Mouse (Mus musculus) embryonic facial prominence, embryonic 13.5 days (tissue): Measurements from ENCODE around the gene Asap3. TPM values are rescaled to one million over a fixed set of nuclear protein-coding genes. Genes with fewer than 3 reads are reported as not detected.
A peak's percentile ranks its signal among the peaks of the same experiment; 100 is the strongest.

ENCODE experiments used
- ATAC-seq: fragments of 200-750 bp; cut with Nextera tagmentation; 2 replicates; pipeline ENCODE4 v1.8.0; 2017; ENCODE audit warnings: low read depth; ENCODE audit not compliant: insufficient number of reproducible peaks, insufficient read depth, low FRiP score, low TSS enrichment
- H3K27ac ChIP-seq: fragments of 300-500 bp; sonication (generic); 2 replicates; pipeline ENCODE4 v1.5.1; 2015; ENCODE audit warnings: moderate library complexity, mild to moderate bottlenecking, inconsistent platforms
- H3K27me3 ChIP-seq: fragments of 300-500 bp; sonication (generic); 2 replicates; pipeline ENCODE4 v1.6.1; 2015; ENCODE audit warnings: mild to moderate bottlenecking, inconsistent platforms
- H3K36me3 ChIP-seq: fragments of 300-500 bp; sonication (generic); 2 replicates; pipeline ENCODE4 v1.6.1; 2015; ENCODE audit warnings: mild to moderate bottlenecking, inconsistent platforms
- H3K4me1 ChIP-seq: fragments of 300-500 bp; sonication (generic); 2 replicates; pipeline ENCODE4 v1.6.1; 2015; ENCODE audit warnings: inconsistent platforms
- H3K4me2 ChIP-seq: fragments of 300-500 bp; sonication (generic); 2 replicates; pipeline ENCODE4 v1.6.1; 2015; ENCODE audit warnings: moderate library complexity, mild to moderate bottlenecking, inconsistent platforms
- H3K4me3 ChIP-seq: fragments of 300-500 bp; sonication (generic); 2 replicates; pipeline ENCODE4 v1.5.1; 2015; ENCODE audit warnings: mild to moderate bottlenecking, inconsistent platforms
- H3K9ac ChIP-seq: fragments of 300-500 bp; sonication (generic); 2 replicates; pipeline ENCODE4 v1.6.1; 2015; ENCODE audit warnings: mild to moderate bottlenecking, inconsistent platforms
- H3K9me3 ChIP-seq: fragments of 300-500 bp; sonication (generic); 2 replicates; pipeline ENCODE4 v1.6.1; 2016; ENCODE audit warnings: inconsistent platforms
- WGBS: fragments of 180-500 bp; shearing (Covaris S2); methylation state at CpG from one replicate; pipeline ENCODE4 v1.1.7; 2015; ENCODE audit warnings: mixed read lengths; 5-methylcytosine and 5-hydroxymethylcytosine counted together
- polyA plus RNA-seq: library from polyadenylated mRNA; unstranded; fragments of >200 nt; fragmentation: Nextera tagmentation; extraction: Ambion mirVana; gene quantifications from 2 replicates; pipeline ENCODE4 v1.2.1, GENCODE M21; 2015

Gene Asap3
- polyA plus RNA-seq, 1 experiment from 2014 or later: 10.9 TPM

GRCm38 (mm10) chr4:136263555-136263954, 57.4 kb downstream of the Asap3 start:
- H3K36me3 ChIP-seq: no peaks in the 10 kb centered on the region
- H3K27ac ChIP-seq: no peak overlapping the region
- H3K4me1 ChIP-seq: peaks cover 10% of the 10 kb centered on the region
- H3K27me3 ChIP-seq: 0 out of 2 replicates have a peak, but pooled peaks cover 6% of the 10 kb centered on the region
- ATAC-seq: no peak
- no peak overlapping the region for H3K9ac ChIP-seq
- H3K4me3 ChIP-seq: no peak overlapping the region
- no peak overlapping the region for H3K4me2 ChIP-seq
- 90% methylated on average over 4 of the region's 4 CpGs for WGBS
- H3K9me3 ChIP-seq: no peaks in the 10 kb centered on the region

DNA sequence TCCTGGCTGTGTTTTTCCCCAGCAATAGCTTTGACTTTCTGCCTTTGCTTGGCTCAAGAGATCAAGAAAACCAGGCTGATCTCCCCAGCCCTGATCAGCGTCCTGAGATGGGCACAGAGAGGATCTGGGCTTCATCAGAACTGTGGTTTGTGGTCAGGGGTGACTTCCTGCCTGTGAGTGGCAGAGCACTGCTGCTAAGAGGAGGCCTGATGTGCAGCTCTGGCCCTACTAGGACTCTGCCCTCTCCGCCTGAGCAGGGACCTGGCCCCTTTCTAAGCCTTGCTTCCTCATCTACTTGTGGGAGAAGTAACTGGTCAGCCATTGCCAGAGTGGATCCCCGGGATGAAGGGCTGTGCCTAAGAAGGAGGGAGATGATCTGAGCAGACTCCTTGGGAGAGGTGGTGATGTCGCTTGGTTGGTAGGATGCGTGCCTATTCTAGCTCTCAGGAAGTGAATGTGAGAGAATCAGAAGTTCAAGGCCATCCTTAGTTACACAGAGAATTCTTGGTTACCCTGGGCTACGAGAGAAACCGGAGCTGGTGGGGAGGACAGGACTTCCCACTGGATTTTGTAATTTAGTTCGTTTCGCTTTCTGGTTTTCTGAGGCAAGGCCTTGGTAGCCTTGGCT, 60.7 kb downstream of the Asap3 start:
- ATAC-seq: no peak
- Histone ChIP-seq H3K4me1 (peaks cover 5% of the 10 kb centered on the region; the same call in 1 of the 2 replicates), H3K4me2 (no peak overlapping the region), H3K27me3 (0 out of 2 replicates have a peak, but pooled peaks cover 6% of the 10 kb centered on the region), H3K9me3 (no peaks in the 10 kb centered on the region), H3K27ac (no peak overlapping the region), H3K36me3 (no peaks in the 10 kb centered on the region), H3K4me3 (no peak overlapping the region), H3K9ac (no peak overlapping the region)
- 73% methylated on average over 9 of the region's 9 CpGs for WGBS

- H3K4me3 ChIP-seq: no peak overlapping the region
- no peak overlapping the region for H3K4me2 ChIP-seq
- WGBS: 73% methylated on average over 1 of the region's 1 CpGs
- peaks cover 5% of the 10 kb centered on the region; the same call in 1 of the 2 replicates for H3K4me1 ChIP-seq
- peaks cover 14% of the 10 kb centered on the region; the same call in 1 of the 2 replicates for H3K9me3 ChIP-seq
- H3K27ac ChIP-seq: no peak overlapping the region
- H3K36me3 ChIP-seq: 0 out of 2 replicates have a peak, but pooled peaks cover 4% of the 10 kb centered on the region
- no peak overlapping the region for H3K9ac ChIP-seq
- ATAC-seq: peak; percentile 62
- H3K27me3 ChIP-seq: 0 out of 2 replicates have a peak, but pooled peaks cover 6% of the 10 kb centered on the region
These were observed 62.7 kb downstream of the Asap3 start for GRCm38 (mm10) chr4:136268912-136269311.

GRCm38 (mm10) chr4:136270648-136271047, 64.5 kb downstream of the Asap3 start:
- peaks cover 15% of the 10 kb centered on the region; the same call in 1 of the 2 replicates for H3K9me3 ChIP-seq
- ATAC-seq: no peak
- H3K27me3 ChIP-seq: no peaks in the 10 kb centered on the region
- H3K4me2 ChIP-seq: no peak overlapping the region
- H3K4me1 ChIP-seq: peaks cover 5% of the 10 kb centered on the region; the same call in 1 of the 2 replicates
- WGBS: 86% methylated on average over 8 of the region's 8 CpGs
- no peak overlapping the region for H3K27ac ChIP-seq
- no peak overlapping the region for H3K9ac ChIP-seq
- 0 out of 2 replicates have a peak, but pooled peaks cover 4% of the 10 kb centered on the region for H3K36me3 ChIP-seq
- no peak overlapping the region for H3K4me3 ChIP-seq

GRCm38 (mm10) chr4:136281097-136281496, 74.9 kb downstream of the Asap3 start:
- no peak overlapping the region for H3K9ac ChIP-seq
- WGBS: 81% methylated on average over 8 of the region's 8 CpGs
- ATAC-seq: no peak
- no peak overlapping the region for H3K4me3 ChIP-seq
- no peaks in the 10 kb centered on the region for H3K9me3 ChIP-seq
- no peaks in the 10 kb centered on the region for H3K36me3 ChIP-seq
- H3K4me2 ChIP-seq: no peak overlapping the region
- peaks cover 26% of the 10 kb centered on the region for H3K4me1 ChIP-seq
- H3K27me3 ChIP-seq: no peaks in the 10 kb centered on the region
- no peak overlapping the region for H3K27ac ChIP-seq

GRCm38 (mm10) chr4:136281611-136282010, 75.4 kb downstream of the Asap3 start:
- no peak overlapping the region for H3K4me2 ChIP-seq
- no peak overlapping the region for H3K4me3 ChIP-seq
- H3K9me3 ChIP-seq: no peaks in the 10 kb centered on the region
- 62% methylated on average over 9 of the region's 9 CpGs for WGBS
- no peaks in the 10 kb centered on the region for H3K36me3 ChIP-seq
- H3K27me3 ChIP-seq: no peaks in the 10 kb centered on the region
- no peak overlapping the region for H3K9ac ChIP-seq
- peaks cover 30% of the 10 kb centered on the region for H3K4me1 ChIP-seq
- no peak for ATAC-seq
- no peak overlapping the region for H3K27ac ChIP-seq

DNA sequence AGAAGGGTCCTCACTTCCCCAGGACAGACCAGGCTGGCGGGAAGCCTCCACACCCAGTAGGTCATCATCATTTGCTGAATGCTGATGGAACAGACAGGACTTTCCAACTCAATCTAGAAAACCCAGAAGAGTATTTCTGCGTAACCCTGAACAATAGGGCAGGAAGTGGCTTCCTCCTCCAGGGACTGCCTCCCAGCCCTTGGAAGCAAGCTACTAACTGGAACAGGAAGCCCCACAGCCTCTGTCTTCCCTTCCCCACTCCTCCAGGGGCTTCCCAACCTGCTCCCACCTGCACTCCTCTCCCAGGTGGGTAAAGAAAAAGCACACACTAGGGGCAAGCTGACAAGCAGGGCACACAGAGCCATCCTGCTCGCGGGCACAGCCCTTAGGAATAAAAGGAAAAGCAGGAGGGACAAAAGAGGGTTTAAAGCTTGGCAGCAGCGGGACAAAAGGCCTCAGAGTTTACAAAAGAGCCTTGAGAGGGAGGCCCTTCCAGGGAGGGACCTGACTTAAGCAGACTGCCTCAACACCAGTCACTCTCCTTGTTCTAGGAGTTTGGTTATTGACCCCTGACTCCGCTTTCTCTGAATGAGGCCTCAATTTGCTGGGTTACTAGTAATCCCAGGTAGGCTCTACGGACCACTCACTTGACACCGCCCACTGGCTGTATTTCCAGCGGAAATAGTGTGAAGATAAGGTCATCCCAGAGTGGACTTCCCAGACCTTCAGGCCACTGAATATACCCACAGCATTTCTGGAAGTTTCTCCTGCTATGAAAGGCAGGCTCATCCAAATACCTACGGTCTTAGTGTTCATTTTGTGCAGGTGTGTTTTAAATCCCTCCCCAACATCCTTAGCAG, 76.7 kb downstream of the Asap3 start:
- Histone ChIP-seq H3K4me3 (no peak overlapping the region), H3K36me3 (peaks cover 9% of the 10 kb centered on the region), H3K27me3 (no peaks in the 10 kb centered on the region), H3K9ac (no peak overlapping the region), H3K9me3 (no peaks in the 10 kb centered on the region), H3K4me1 (peaks cover 38% of the 10 kb centered on the region), H3K4me2 (no peak overlapping the region), H3K27ac (peak overlapping the region; percentile 94)
- ATAC-seq: no peak
- 27% methylated on average over 10 of the region's 10 CpGs for WGBS

DNA sequence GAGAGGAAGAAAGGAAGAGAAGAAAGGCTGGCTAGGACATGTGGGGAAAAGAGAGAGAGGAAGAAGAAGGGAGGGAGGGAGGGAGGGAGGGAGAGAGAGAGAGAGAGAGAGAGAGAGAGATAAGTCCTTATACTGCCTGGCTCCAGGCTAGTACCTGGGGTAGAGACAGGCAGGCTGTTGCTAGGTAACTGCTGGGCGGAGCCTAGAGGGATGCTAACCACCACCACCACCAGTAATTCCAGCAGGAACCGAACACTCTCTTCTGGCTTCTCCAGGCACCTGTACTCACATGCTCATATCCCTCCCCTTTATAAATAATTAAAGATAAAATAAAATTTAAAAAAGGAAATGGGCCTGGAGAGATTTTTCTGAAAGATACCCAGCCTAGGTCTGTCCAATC, 77.6 kb downstream of the Asap3 start:
- H3K27ac ChIP-seq: peak overlapping the region; percentile 94
- H3K27me3 ChIP-seq: peaks cover 1% of the 10 kb centered on the region
- WGBS: 4% methylated on average over 2 of the region's 2 CpGs
- H3K4me3 ChIP-seq: no peak overlapping the region
- no peaks in the 10 kb centered on the region for H3K9me3 ChIP-seq
- peak overlapping the region; percentile 91 for H3K4me2 ChIP-seq
- peaks cover 38% of the 10 kb centered on the region for H3K4me1 ChIP-seq
- ATAC-seq: no peak
- peaks cover 18% of the 10 kb centered on the region for H3K36me3 ChIP-seq
- no peak overlapping the region for H3K9ac ChIP-seq

- H3K4me3 ChIP-seq: peak within 1 kb of the TSS; percentile 75
- H3K27ac ChIP-seq: peak within 1 kb of the TSS; percentile 94
- ATAC-seq: no peak
- peaks cover 24% of the 10 kb centered on the region for H3K36me3 ChIP-seq
- peak within 1 kb of the TSS; percentile 91 for H3K4me2 ChIP-seq
- peaks cover 8% of the 10 kb centered on the region for H3K27me3 ChIP-seq
- 22% methylated on average over 5 of the region's 5 CpGs for WGBS
- peak within 1 kb of the TSS; percentile 81 for H3K9ac ChIP-seq
- peaks cover 38% of the 10 kb centered on the region for H3K4me1 ChIP-seq
- H3K9me3 ChIP-seq: no peaks in the 10 kb centered on the region
These were observed 78.3 kb downstream of the Asap3 start, which contains the start of gene Zfp46 for GRCm38 (mm10) chr4:136284455-136284854. Gene Zfp46 (plus strand): TSS chr4:136284683.

DNA sequence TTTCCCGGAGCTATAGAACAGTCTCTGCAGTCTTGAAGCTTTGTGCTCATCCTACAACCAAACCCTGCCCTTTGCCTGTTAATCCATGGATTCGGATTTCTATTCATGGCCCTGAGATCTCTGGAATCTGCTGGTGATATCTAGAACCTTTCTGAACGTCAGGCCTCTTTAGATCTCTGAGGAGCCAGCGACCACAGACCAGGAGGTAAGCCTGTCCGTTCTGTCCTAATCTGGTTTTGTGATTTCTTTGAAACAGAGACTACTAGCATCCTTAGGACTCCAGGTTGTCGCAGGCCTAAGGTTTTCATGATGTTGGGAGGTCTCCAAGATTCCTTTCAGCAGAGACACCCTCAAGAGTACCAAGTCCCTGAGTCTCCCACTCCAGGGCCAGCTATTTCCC, 78.7 kb downstream of the Asap3 start:
- no peak; the same call in 1 of the 2 replicates for ATAC-seq
- H3K4me2 ChIP-seq: peak overlapping the region; percentile 91
- peaks cover 38% of the 10 kb centered on the region for H3K4me1 ChIP-seq
- peak overlapping the region; percentile 81 for H3K9ac ChIP-seq
- H3K27me3 ChIP-seq: peaks cover 12% of the 10 kb centered on the region
- peak overlapping the region; percentile 75 for H3K4me3 ChIP-seq
- no peaks in the 10 kb centered on the region for H3K9me3 ChIP-seq
- 28% methylated on average over 6 of the region's 6 CpGs for WGBS
- H3K27ac ChIP-seq: peak overlapping the region; percentile 94
- peaks cover 29% of the 10 kb centered on the region for H3K36me3 ChIP-seq

DNA sequence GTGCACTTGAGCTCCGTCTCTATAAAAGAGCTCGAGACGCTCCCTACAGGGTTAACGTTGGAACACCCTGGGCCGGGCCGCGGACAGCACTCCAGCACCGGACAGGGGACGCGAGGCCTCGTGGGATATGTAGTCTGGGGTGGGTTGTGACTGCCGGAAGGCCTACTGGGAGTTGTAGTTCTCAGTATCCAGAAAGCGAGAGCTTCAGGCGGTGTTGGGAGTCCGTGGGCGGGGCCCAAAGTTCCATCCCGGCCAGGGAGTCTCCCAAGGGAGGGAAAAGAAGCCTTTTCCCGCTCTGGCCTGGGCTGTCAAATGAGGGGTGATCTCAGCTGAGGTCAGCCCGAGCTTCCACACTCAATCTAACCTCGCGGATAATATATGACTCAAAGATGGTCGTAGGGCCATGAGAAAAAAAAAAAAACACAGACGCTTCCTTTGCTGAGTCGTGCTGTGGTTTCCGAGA, 79.2 kb downstream of the Asap3 start:
- peak; percentile 94 for ATAC-seq
- Histone ChIP-seq H3K4me3 (peak overlapping the region; percentile 75), H3K9me3 (no peaks in the 10 kb centered on the region)

More for the DNA sequence above, 79.2 kb downstream of the Asap3 start:
- peak overlapping the region; percentile 81 for H3K9ac ChIP-seq
- peaks cover 34% of the 10 kb centered on the region for H3K36me3 ChIP-seq
- H3K27me3 ChIP-seq: peaks cover 17% of the 10 kb centered on the region
- peak overlapping the region; percentile 94 for H3K27ac ChIP-seq
- peak overlapping the region; percentile 91 for H3K4me2 ChIP-seq
- H3K4me1 ChIP-seq: peaks cover 38% of the 10 kb centered on the region
- under 1% methylated on average over 25 of the region's 25 CpGs for WGBS
